23 mouse cellular contexts compared by ENCODE assay signal in the genomic region with DNA sequence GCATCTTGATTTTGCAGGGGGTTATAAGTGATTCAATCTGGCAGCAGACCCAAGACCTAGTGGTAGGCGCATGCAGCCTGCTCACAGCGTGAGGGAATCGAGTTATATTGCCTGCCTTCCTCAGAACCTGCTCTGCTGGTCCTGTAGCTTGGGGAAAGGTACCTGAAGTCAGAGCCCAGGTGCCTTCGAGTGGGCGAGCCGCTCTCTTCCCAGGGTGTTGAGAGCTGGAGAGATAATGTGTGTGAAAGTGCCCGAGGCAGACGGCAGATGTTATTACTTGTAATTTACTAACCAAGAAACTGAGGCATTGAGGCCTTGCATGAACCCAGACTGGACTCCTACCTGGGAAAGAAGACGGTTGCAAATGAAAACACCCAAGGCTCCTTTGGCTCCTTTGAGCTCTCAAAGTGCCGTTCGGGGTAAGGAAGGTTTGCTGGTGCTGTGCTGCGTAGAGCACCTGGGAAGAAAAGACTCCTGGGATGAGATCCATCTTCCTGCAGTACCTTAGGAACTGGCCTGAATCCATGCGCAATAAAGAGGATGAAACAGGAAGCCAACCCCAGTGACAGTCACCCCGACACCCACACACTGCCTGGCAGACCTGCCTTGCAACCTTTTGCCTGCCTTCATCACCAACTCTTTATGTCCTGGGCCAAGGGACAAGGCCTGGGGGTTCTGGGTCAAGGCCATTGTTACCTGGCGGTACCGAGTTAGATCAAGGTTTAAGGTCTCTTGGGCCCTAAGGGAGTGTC. TPM values are rescaled to one million over a fixed set of nuclear protein-coding genes. Genes with fewer than 3 reads are reported as not detected.
A peak's percentile ranks its signal among the peaks of the same experiment; 100 is the strongest.
DNase-seq lines count a peak whose midpoint lies in the region; ATAC-seq and TF ChIP-seq lines count a peak whose summit lies in the region.
"Had no signal": no experiment of that assay in that cellular context is flagged by ENCODE, and none has a peak within 500 bp of the region (broad histone marks: within the 10 kb centered on the region; RNA-seq: fewer than 3 reads in every experiment).

No protein-coding gene starts in this region.

- no peaks in the 10 kb centered on the region for H3K27me3 ChIP-seq in limb, embryonic 14.5 days (ENCODE audit: control insufficient read depth, insufficient read depth, low read length)
- H3K27me3 ChIP-seq in limb, embryonic 10.5 days (ENCODE audit: low read depth, poor library complexity, severe bottlenecking): peaks cover 11% of the 10 kb centered on the region
- H3K27me3 ChIP-seq in embryonic facial prominence, embryonic 15.5 days: no peaks in the 10 kb centered on the region
- no peaks in the 10 kb centered on the region for H3K27me3 ChIP-seq in limb, embryonic 15.5 days
- H3K27me3 ChIP-seq: forebrain, embryonic 15.5 days had no signal

- WGBS in limb, embryonic 14.5 days: 77% methylated on average over 16 of the region's 16 CpGs
- WGBS in limb, embryonic 10.5 days: 81% methylated on average over 16 of the region's 16 CpGs
- 72% methylated on average over 16 of the region's 16 CpGs for WGBS in embryonic facial prominence, embryonic 15.5 days
- WGBS in limb, embryonic 15.5 days: 70% methylated on average over 16 of the region's 16 CpGs

- H3K27ac ChIP-seq in limb, embryonic 14.5 days (replicated peaks; ENCODE audit: low read depth, low read length): no peak overlapping the region
- no peak overlapping the region for H3K27ac ChIP-seq in limb, embryonic 10.5 days
- peak overlapping the region; percentile 66 for H3K27ac ChIP-seq in embryonic facial prominence, embryonic 15.5 days (replicated peaks)
- peak overlapping the region; percentile 50; the same call in 1 of the 2 replicates for H3K27ac ChIP-seq in limb, embryonic 15.5 days
- H3K27ac ChIP-seq: embryonic facial prominence, embryonic 13.5 days; forebrain, embryonic 13.5 days; forebrain, embryonic 15.5 days had no signal

- H3K4me2 ChIP-seq in limb, embryonic 14.5 days (replicated peaks; ENCODE audit: low read depth, low read length, severe bottlenecking): no peak overlapping the region
- no peak overlapping the region for H3K4me2 ChIP-seq in embryonic facial prominence, embryonic 15.5 days (replicated peaks)
- H3K4me2 ChIP-seq in limb, embryonic 15.5 days: no peak overlapping the region
- H3K4me2 ChIP-seq: embryonic facial prominence, embryonic 13.5 days; forebrain, embryonic 13.5 days; forebrain, embryonic 15.5 days had no signal

- H3K4me3 ChIP-seq in limb, embryonic 14.5 days (replicated peaks; ENCODE audit: low read length): no peak overlapping the region
- H3K4me3 ChIP-seq in limb, embryonic 10.5 days: no peak overlapping the region
- H3K4me3 ChIP-seq in embryonic facial prominence, embryonic 15.5 days (replicated peaks): no peak overlapping the region
- H3K4me3 ChIP-seq in limb, embryonic 15.5 days: no peak overlapping the region
- H3K4me3 ChIP-seq: embryonic facial prominence, embryonic 13.5 days; erythroblast, embryonic 14.5 days; forebrain, embryonic 13.5 days; forebrain, embryonic 15.5 days had no signal

- H3K4me1 ChIP-seq in limb, embryonic 14.5 days (ENCODE audit: control insufficient read depth, insufficient read depth, low read length): no peaks in the 10 kb centered on the region
- peaks cover 7% of the 10 kb centered on the region; the same call in 1 of the 2 replicates for H3K4me1 ChIP-seq in limb, embryonic 10.5 days
- peaks cover 10% of the 10 kb centered on the region for H3K4me1 ChIP-seq in embryonic facial prominence, embryonic 15.5 days
- peaks cover 8% of the 10 kb centered on the region for H3K4me1 ChIP-seq in limb, embryonic 15.5 days

- DNase-seq in limb, embryonic 14.5 days (ENCODE audit: low spot score): peak; percentile 15
- no peak for DNase-seq in limb, embryonic 10.5 days (ENCODE audit: low spot score)
- DNase-seq in fat pad, adult 2 months (ENCODE audit: extremely low read depth, low read depth, low spot score): peak; percentile 98
- no peak for DNase-seq in left cerebral cortex, adult 9 months (ENCODE audit: low spot score in 2 of 2)
- DNase-seq: adrenal gland, adult 2 months; adrenal gland, postnatal 10 days; adrenal gland, postnatal 25 days; cerebellum, adult 11-12 months; cerebellum, adult 2 months; cerebellum, adult 9-10 months; cerebellum, postnatal 10 days; cerebellum, postnatal 25 days; forebrain, postnatal 0 days had no signal

- no peak overlapping the region for H3K9ac ChIP-seq in limb, embryonic 14.5 days (ENCODE audit: low read depth, low read length, severe bottlenecking)
- H3K9ac ChIP-seq in embryonic facial prominence, embryonic 15.5 days: no peak overlapping the region
- H3K9ac ChIP-seq in limb, embryonic 15.5 days: no peak overlapping the region
- H3K9ac ChIP-seq: embryonic facial prominence, embryonic 13.5 days; forebrain, embryonic 13.5 days; forebrain, embryonic 15.5 days; forebrain, postnatal 0 days had no signal

- ATAC-seq in limb, embryonic 14.5 days (ENCODE audit: low FRiP score, low read depth): no peak
- no peak for ATAC-seq in embryonic facial prominence, embryonic 15.5 days (ENCODE audit: insufficient number of reproducible peaks, low FRiP score, low TSS enrichment, low read depth)
- ATAC-seq in limb, embryonic 15.5 days (ENCODE audit: insufficient number of reproducible peaks, low FRiP score, low TSS enrichment, low read depth): no peak
- no peak for ATAC-seq in monocyte, adult 5-6 weeks (replicated peaks; ENCODE audit: insufficient number of reproducible peaks, low FRiP score, low TSS enrichment, poor library complexity, severe bottlenecking)
- ATAC-seq: forebrain, embryonic 13.5 days; forebrain, embryonic 15.5 days; forebrain, postnatal 0 days had no signal

- H3K9me3 ChIP-seq in limb, embryonic 14.5 days (ENCODE audit: control insufficient read depth, low read length): no peaks in the 10 kb centered on the region
- H3K9me3 ChIP-seq in limb, embryonic 10.5 days (replicated peaks): no peaks in the 10 kb centered on the region
- no peaks in the 10 kb centered on the region for H3K9me3 ChIP-seq in embryonic facial prominence, embryonic 15.5 days (replicated peaks)
- H3K9me3 ChIP-seq in limb, embryonic 15.5 days: no peaks in the 10 kb centered on the region
- H3K9me3 ChIP-seq: forebrain, embryonic 13.5 days; forebrain, embryonic 15.5 days had no signal

- no peaks in the 10 kb centered on the region for H3K36me3 ChIP-seq in limb, embryonic 14.5 days (ENCODE audit: control insufficient read depth, insufficient read depth, low read length)
- no peaks in the 10 kb centered on the region for H3K36me3 ChIP-seq in limb, embryonic 10.5 days
- no peaks in the 10 kb centered on the region for H3K36me3 ChIP-seq in embryonic facial prominence, embryonic 15.5 days
- no peaks in the 10 kb centered on the region for H3K36me3 ChIP-seq in limb, embryonic 15.5 days
- H3K36me3 ChIP-seq: embryonic facial prominence, embryonic 13.5 days; forebrain, embryonic 15.5 days had no signal

- no peak for TF ChIP-seq POLR2A in limb, embryonic 14.5 days (IDR thresholded peaks at IDR 0.05; ENCODE audit: borderline replicate concordance, extremely low read depth, insufficient read depth, insufficient read length)

RNA-seq across cellular contexts. Expression of a gene that starts 22.9 kb away (rescaled TPM):
- polyA plus RNA-seq in limb, embryonic 14.5 days (2012; rRNA removed): 0.47 and 0.72 TPM in 2 replicates
- polyA plus RNA-seq in limb, embryonic 14.5 days (2014; fragmentation: Nextera tagmentation; extraction: Ambion mirVana): not detected in 2 replicates
- not detected in 2 replicates for polyA plus RNA-seq in limb, embryonic 10.5 days (2016; fragmentation: Nextera tagmentation; extraction: Ambion mirVana)
- not detected in 2 replicates for polyA plus RNA-seq in embryonic facial prominence, embryonic 15.5 days (2015; fragmentation: Nextera tagmentation; extraction: Ambion mirVana)
- polyA plus RNA-seq in limb, embryonic 15.5 days (2015; fragmentation: Nextera tagmentation; extraction: Ambion mirVana): 0.12 TPM in 1 of 2 replicates, not detected in the other
- total RNA-seq in monocyte, adult 5-6 weeks (2017): 0.49 to 0.57 TPM in 2 of 3 replicates, not detected in the other
- polyA plus RNA-seq: C2C12; embryonic facial prominence, embryonic 11.5 days; embryonic facial prominence, embryonic 13.5 days; erythroblast, embryonic 14.5 days; forebrain, embryonic 11.5 days; forebrain, embryonic 13.5 days; forebrain, embryonic 15.5 days; forebrain, postnatal 0 days had no signal

RNA-seq across cellular contexts. Expression of a gene that starts 44.4 kb away (rescaled TPM):
- 28.0 and 34.2 TPM in 2 replicates for polyA plus RNA-seq in limb, embryonic 14.5 days (2012; rRNA removed)
- 115 and 122 TPM in 2 replicates for polyA plus RNA-seq in limb, embryonic 14.5 days (2014; fragmentation: Nextera tagmentation; extraction: Ambion mirVana)
- polyA plus RNA-seq in limb, embryonic 10.5 days (2016; fragmentation: Nextera tagmentation; extraction: Ambion mirVana): 125 and 130 TPM in 2 replicates
- polyA plus RNA-seq in embryonic facial prominence, embryonic 15.5 days (2015; fragmentation: Nextera tagmentation; extraction: Ambion mirVana): 115 and 119 TPM in 2 replicates
- 94.6 and 116 TPM in 2 replicates for polyA plus RNA-seq in limb, embryonic 15.5 days (2015; fragmentation: Nextera tagmentation; extraction: Ambion mirVana)
- 28.4 to 31.1 TPM (median 29.9 TPM) in 3 replicates for total RNA-seq in monocyte, adult 5-6 weeks (2017)

Comparison
In these comparisons a context has a peak if more than half of its experiments do, and no peak if none do; other contexts are left out.
1. DNase-seq: peak in limb, embryonic 14.5 days (single experiment) and fat pad, adult 2 months (single experiment); none in limb, embryonic 10.5 days (single experiment) and left cerebral cortex, adult 9 months (0 of 2).
2. H3K27ac ChIP-seq: peak in embryonic facial prominence, embryonic 15.5 days (single experiment) and limb, embryonic 15.5 days (single experiment); none in limb, embryonic 14.5 days (single experiment) and limb, embryonic 10.5 days (single experiment).